Mouse (Mus musculus) cortical plate, adult 2 months (tissue): ENCODE measurements around the gene Ptpre.

Experiments used
- CTCF ChIP-seq: fragments of 200-500 bp; IDR thresholded peaks from 2 replicates; pipeline ENCODE4 v1.5.1; 2011; ENCODE audit warnings: mild to moderate bottlenecking, control low read depth, low read length; ENCODE audit not compliant: insufficient read depth; ENCODE audit errors: extremely low read depth
- POLR2A ChIP-seq: fragments of 200-500 bp; IDR thresholded peaks from 2 replicates; pipeline ENCODE4 v1.6.1; 2011; ENCODE audit warnings: mild to moderate bottlenecking, low read length, control low read depth; ENCODE audit not compliant: insufficient read depth; ENCODE audit errors: extremely low read depth

DNA sequence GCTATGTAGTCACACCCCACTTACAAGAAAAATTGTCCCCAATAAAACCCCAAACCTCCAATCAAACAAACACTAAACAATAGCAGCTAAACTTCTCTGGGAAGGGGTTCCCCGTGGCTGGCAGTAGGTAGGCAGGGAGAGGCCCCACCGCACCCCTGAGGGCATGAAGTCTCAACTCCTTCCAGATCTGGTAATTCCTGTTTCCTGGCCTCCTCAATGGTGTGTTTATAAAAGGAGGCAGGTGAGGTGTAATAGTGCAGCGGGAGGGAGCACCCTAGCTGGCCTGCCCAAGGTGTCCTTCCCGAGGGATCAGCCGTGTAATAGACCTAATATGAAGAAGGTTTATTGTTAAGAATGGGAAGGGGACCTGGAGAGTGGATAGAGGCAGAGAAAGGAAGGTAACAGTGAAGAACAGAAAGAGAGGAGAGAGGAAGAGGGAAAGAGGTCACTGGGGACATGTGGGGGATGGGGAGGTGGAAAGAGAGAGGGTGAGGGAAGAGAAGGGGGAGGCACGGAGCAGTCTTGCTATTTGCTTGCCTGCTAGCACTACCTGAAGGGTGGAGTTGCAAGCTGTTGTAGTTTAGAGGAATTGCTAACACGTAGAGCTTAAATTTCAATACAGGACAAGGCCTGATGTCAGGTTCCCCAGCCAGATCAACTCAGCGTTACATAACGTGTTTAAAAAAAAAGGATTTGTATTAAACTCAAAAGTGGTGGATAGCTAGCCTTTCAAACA is 197.8 kb downstream of the Ptpre start:
- no peak for TF ChIP-seq POLR2A
- TF ChIP-seq CTCF = no peak
